Mouse (Mus musculus) adrenal gland, adult 18-20 months (tissue): ENCODE results near the gene Zfp358. TPM values are rescaled to one million over a fixed set of nuclear protein-coding genes. Genes with fewer than 3 reads are reported as not detected.
A peak's percentile ranks its signal among the peaks of the same experiment; 100 is the strongest.

ENCODE experiments used
- DNase-seq, 2 experiments: peaks; one replicate each; pipeline ENCODE4 v3.0.0; 2021 to 2022; ENCODE audit warnings: low spot score in 2 of 2
- long read RNA-seq, 2 experiments: library from polyadenylated mRNA; stranded (forward); transcript quantifications; one replicate each; pipeline ENCODE4 v2.0.0; 2021
- total RNA-seq, 2 experiments: library from RNA; stranded (reverse); gene quantifications; 1 replicate in 1 of 2; 2 replicates in 1 of 2; pipeline ENCODE4 v1.2.3; 2021

Gene Zfp358
- 10 to 100 TPM; 17.5 to 20.5 TPM for total RNA-seq
- long read RNA-seq, experiment 1, transcript Zfp358-201 (2 exons, 1,999 nt), result major isoform, 26 of 29 reads
- long read RNA-seq, experiment 1, partial matches to known transcripts, result 0 of 29 reads
- long read RNA-seq, experiment 1, other reads (novel, unspliced or antisense), result 0 of 29 reads
- long read RNA-seq, experiment 2, partial matches to known transcripts, result 0 of 8 reads
- long read RNA-seq, experiment 2, other reads (novel, unspliced or antisense), result 0 of 8 reads

GRCm38 (mm10) chr8:3492901-3493844 lies at the start of gene Zfp358:
Gene Zfp358 (plus strand): TSS chr8:3493138.
- peak; percentile 67 to 72 for DNase-seq

DNA sequence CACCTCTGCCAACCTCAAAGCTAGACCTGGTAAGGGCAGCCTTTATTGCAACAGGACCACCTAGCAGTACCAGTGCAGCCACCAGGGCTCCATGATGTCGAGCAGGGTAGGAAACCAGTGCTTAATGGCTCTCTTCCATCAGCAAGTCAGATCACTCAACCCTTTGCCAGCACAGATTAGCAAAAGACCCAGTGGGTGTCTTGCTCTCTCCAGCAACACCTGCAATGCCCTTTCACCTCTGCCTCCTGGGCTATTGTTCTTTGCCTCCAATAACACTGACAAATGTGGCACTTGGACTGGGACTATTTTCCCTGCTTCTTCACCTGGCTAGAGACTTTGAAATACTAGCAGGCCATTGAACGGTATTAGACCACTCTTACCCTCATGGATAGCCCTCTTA lies 43.7 kb upstream of the Zfp358 start:
- DNase-seq, result no peak

DNA sequence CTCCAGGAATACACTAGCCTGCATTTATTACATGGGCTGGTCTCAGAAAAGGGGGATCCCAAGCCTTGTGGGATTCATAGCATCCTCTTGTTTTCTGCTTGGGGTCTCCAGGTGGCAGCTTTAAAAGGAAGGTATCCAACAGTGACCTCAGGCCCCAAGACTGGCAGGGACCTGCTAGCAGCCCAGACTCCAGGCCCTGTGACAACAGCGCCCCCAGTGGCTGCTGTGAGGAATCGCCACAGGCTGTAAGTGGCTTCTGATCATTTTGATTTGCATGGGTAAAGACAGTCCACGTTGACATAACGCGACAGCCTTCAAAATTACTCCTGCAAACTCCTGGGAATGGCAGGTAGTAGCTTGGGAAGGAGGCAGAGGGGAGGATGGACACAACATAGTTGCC lies 42.3 kb upstream of the Zfp358 start:
- DNase-seq, result peak; percentile 61 to 69

- DNase-seq, result no peak
Measured at GRCm38 (mm10) chr8:3451992-3452391, 40.9 kb upstream of the Zfp358 start.

- no peak for DNase-seq
Measured at GRCm38 (mm10) chr8:3463248-3463647, 29.7 kb upstream of the Zfp358 start.

GRCm38 (mm10) chr8:3464309-3464708 lies 28.6 kb upstream of the Zfp358 start:
- DNase-seq, result no peak

GRCm38 (mm10) chr8:3467006-3467885 lies 25.7 kb upstream of the Zfp358 start, which contains the start of gene Pex11g:
Gene Pex11g (minus strand): TSS chr8:3467680.
- DNase-seq, result peak; percentile 99

GRCm38 (mm10) chr8:3467886-3468545 lies 24.9 kb upstream of the Zfp358 start:
- no peak for DNase-seq

DNA sequence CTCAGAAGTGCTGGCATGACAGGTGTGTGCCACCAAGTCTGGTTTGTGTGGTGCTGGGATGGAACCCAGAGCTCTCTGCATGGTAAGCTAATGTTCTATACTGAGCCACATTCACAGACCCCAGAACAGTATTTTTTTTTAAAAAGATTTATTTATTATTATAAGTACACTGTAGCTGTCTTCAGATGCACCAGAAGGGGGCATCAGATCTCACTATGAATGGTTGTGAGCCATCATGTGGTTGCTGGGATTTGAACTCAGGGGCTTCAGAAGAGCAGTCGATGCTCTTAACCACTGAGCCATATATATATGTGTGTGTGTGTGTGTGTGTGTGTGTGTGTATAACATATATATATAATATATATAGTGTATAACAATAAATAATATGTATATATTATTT lies 24.1 kb upstream of the Zfp358 start:
- DNase-seq, result no peak

- no peak for DNase-seq
Measured at GRCm38 (mm10) chr8:3470562-3470961, 22.4 kb upstream of the Zfp358 start, which contains the start of gene Tex45. Gene Tex45 (plus strand): TSS chr8:3470862.

- DNase-seq, result no peak
Measured at GRCm38 (mm10) chr8:3475715-3476429, 17.1 kb upstream of the Zfp358 start.

- DNase-seq, result no peak
Measured at GRCm38 (mm10) chr8:3480221-3480785, 12.6 kb upstream of the Zfp358 start.

GRCm38 (mm10) chr8:3481605-3482004 lies 11.3 kb upstream of the Zfp358 start:
- DNase-seq, result no peak

DNA sequence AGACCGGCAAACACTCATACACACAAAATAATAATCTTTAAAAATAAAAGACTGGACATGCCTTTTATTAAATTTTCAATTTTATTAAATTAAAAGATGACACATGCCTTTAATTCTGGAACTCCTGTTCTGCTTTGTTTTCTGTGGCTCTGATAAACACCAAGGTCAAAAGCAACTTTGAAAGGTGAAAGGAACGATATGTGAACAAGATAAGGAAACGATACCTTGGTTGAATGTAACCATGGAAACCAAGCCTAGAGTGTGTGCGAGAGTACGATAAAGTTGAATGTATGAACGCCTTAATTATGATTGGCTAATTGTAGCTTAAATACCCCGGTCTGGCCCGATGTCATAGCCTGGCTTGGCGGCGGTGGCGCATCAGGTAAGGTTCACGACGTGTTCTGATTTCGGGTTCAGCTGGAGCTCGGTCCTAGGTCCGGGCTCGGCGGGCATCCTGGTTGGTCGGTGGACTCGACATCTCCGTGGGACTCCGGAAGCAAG lies 10.6 kb upstream of the Zfp358 start:
- DNase-seq, result no peak

DNA sequence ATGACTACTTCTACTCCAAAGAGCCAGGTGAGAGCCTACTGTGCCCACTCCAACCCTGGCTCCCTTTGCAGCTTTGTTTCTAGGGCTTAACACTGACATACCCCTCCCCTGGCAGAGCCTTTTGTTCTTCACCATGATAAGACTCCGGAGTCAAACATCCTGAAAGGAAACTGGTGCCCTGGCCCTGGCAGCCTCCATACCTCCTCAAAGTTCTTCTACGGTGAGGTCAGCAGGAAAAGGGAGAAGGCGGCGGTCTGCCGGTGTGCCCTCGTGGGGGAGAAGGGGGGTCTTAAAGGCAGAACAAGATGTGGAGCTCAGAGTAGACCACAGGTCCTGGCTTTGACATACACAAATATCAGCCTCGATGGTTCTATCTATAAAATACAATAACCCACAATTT lies 9.4 kb upstream of the Zfp358 start:
- no peak for DNase-seq

- DNase-seq, result no peak
Measured at GRCm38 (mm10) chr8:3485192-3485591, 7.7 kb upstream of the Zfp358 start.

DNA sequence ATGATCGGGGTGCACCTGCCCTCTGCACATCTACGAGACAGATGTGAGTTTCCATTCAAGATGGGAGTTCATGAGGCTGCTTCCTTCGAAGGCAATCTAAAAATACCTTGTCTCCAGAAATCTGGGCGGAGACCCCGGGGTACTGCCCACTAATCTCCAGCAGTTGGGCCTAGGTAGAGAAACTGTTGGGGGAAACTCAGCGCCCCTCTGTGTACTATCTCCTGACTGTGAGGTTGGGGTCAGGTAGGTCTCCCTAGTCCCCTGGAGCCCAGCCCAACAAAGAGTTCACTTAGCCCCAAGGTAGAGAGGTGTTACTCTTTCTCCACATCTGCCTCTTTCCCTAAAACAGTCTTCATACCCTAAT lies 889 bp downstream of the Zfp358 start:
- no peak for DNase-seq

DNA sequence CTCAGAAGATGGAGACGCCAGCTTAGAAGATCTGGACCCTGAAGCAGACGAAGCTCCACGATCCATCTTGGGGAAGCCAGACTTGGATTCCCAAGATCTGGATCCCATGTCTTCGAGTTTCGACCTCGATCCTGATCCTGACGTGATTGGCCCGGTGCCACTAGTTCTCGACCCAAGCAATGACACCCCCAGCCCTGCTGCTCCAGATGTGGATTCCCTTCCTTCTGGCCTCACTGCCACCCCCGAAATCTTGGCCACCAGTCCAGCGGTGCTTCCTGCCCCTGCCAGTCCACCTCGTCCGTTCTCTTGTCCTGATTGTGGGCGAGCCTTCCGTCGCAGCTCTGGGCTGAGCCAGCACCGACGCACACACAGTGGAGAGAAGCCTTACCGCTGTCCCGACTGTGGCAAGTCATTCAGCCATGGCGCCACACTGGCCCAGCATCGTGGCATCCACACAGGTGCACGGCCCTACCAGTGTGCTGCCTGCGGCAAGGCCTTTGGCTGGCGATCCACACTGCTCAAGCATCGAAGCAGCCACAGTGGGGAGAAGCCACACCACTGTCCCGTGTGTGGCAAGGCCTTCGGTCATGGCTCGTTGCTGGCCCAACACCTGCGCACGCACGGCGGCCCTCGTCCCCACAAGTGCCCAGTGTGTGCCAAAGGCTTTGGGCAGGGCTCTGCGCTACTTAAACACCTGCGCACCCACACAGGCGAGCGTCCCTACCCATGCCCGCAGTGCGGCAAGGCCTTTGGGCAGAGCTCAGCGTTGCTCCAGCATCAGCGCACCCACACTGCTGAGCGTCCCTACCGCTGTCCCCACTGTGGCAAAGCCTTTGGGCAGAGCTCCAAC lies 2.9 kb downstream of the Zfp358 start:
- DNase-seq, result no peak

GRCm38 (mm10) chr8:3496428-3496748 lies 3.5 kb downstream of the Zfp358 start:
- no peak for DNase-seq
